Mouse (Mus musculus) embryonic fibroblast, embryonic 13.5 days (primary cell): ENCODE results near the gene Gdnf. TPM values are rescaled to one million over a fixed set of nuclear protein-coding genes. Genes with fewer than 3 reads are reported as not detected.
A peak's percentile ranks its signal among the peaks of the same experiment; 100 is the strongest.

Experiments used
- H3K27ac ChIP-seq: 2 replicates; pipeline ENCODE4 v1.5.1; 2012; ENCODE audit warnings: low read length, control low read depth, inconsistent platforms; ENCODE audit not compliant: insufficient read depth
- H3K4me1 ChIP-seq: 2 replicates; pipeline ENCODE4 v1.6.1; 2011; ENCODE audit warnings: low read length; ENCODE audit not compliant: control insufficient read depth, insufficient read depth
- H3K4me3 ChIP-seq: 2 replicates; pipeline ENCODE4 v1.5.1; 2011; ENCODE audit warnings: mild to moderate bottlenecking, control low read depth, low read length; ENCODE audit not compliant: insufficient read depth
- CTCF ChIP-seq: IDR thresholded peaks from 2 replicates; pipeline ENCODE4 v1.5.1; 2011; ENCODE audit warnings: mild to moderate bottlenecking, control low read depth, low read length, moderate library complexity, borderline replicate concordance; ENCODE audit not compliant: insufficient read depth
- POLR2A ChIP-seq: IDR thresholded peaks from 2 replicates; pipeline ENCODE4 v1.6.1; 2011; ENCODE audit warnings: low read depth, mild to moderate bottlenecking, control low read depth, low read length, moderate library complexity
- polyA plus RNA-seq: library from polyadenylated mRNA; stranded (reverse); fragments of >200 nt; gene quantifications from 2 replicates; pipeline ENCODE4 v1.2.4, GENCODE M21; 2011; ENCODE audit warnings: low read depth; ENCODE audit not compliant: missing spikeins, insufficient read length

Gdnf gene
- polyA plus RNA-seq, result 1.2 and 1.3 TPM in 2 replicates

DNA sequence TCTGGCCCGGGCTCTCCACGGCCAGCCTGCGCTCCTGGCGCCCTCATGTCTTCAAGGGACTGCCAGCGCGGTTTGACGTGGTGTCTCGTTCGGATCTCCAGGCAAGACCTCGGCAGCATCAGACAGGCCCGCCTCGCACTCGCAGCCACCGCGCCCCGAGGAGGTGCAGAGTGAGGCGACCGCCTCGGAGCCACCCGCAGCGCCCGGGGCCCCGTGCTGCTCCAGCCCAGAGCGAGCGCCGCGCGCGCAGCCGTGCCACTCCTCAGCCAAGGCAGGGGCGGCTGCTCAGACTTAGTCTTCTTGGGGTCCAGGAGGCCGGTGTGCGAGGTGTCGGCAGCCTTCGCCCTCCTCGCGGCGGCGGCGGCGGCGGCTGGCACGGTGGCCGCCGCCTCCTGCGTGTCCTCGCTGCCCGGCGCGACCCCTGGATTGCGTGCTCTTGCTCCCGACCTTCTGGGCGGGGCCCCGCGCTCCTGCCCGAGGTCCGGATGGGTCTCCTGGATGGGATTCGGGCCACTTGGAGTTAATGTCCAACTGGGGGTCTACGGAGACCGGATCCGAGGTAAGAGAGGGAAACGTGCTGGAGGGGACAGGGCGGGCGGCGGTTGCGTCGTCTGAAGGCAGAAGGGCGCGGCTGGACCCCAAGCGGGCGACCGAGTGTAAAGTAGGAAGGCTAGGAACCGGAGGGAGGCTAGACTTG is at the start of gene Gdnf:
Gdnf (plus strand) TSS at position 291 of the 697 bp plus-strand sequence.
- H3K4me1 ChIP-seq, result no peaks in the 10 kb centered on the region
- H3K4me3 ChIP-seq, result peak within 1 kb of the TSS; percentile 29
- no peak for TF ChIP-seq POLR2A
- no peak for TF ChIP-seq CTCF
- no peak within 1 kb of the TSS for H3K27ac ChIP-seq

DNA sequence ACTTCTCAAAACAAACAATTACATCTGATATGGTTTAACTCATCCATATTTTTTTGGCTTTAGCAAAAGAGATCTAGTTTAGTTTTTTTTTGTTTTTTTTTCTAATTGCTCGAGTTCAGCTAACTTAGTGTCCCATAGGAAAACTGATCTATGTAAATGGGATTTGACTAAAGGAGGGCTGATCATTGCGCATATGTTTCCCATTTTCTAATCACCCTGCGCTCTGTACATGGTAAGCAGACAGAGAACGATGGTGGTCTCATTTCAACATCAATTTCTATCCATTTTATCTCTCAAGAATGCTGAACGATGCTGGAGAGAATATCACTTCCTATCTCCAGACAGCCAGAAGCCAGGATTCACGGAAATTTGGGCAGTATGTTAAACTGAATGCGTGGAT is 43.5 kb upstream of the Gdnf start:
- H3K4me1 ChIP-seq, result no peaks in the 10 kb centered on the region
- no peak overlapping the region for H3K4me3 ChIP-seq
- no peak for TF ChIP-seq POLR2A
- no peak for TF ChIP-seq CTCF
- no peak overlapping the region for H3K27ac ChIP-seq

DNA sequence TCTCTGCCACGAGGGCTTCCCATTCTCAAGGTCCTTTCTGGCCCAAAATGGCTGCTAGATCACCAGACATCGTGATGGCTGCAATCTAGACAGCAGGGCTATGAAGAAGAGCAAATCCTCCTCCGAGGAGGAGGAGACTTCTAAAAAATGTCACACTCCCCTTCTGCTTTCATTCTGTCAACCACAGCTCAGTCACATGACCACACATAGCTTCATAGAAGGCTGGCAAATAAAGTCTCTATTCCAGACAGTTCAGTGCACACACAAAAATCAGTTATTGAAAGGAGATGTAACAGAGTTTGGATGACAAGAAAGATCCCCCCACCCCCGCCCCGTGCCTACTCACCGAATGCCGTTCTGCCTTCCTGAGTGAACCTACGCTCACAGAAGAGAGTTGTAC is 37.7 kb upstream of the Gdnf start:
- Histone ChIP-seq H3K4me1 (no peaks in the 10 kb centered on the region), H3K27ac (no peak overlapping the region), H3K4me3 (no peak overlapping the region)
- TF ChIP-seq POLR2A (no peak), CTCF (no peak)

DNA sequence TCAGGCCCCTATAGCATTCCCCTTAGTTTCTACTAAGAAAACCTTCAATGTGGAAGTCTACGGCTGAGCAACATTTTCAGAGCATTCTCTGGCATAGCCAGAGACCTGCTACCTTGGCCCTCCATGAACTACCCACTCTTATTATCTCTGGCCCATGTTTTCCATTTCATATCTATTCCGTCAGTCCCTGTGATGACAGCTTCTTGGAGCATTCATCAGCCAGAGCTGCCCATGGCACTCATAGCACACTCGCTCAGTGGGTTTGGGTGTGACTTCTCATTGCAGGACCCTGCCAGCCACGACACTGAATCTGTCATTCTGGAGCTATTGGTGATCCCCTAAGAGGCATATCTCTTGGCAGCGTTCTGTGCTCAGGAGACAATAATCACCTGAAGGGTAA is 29.1 kb upstream of the Gdnf start:
- TF ChIP-seq CTCF (no peak), POLR2A (no peak)
- H3K4me3 ChIP-seq, result no peak overlapping the region
- no peaks in the 10 kb centered on the region for H3K4me1 ChIP-seq
- no peak overlapping the region for H3K27ac ChIP-seq

DNA sequence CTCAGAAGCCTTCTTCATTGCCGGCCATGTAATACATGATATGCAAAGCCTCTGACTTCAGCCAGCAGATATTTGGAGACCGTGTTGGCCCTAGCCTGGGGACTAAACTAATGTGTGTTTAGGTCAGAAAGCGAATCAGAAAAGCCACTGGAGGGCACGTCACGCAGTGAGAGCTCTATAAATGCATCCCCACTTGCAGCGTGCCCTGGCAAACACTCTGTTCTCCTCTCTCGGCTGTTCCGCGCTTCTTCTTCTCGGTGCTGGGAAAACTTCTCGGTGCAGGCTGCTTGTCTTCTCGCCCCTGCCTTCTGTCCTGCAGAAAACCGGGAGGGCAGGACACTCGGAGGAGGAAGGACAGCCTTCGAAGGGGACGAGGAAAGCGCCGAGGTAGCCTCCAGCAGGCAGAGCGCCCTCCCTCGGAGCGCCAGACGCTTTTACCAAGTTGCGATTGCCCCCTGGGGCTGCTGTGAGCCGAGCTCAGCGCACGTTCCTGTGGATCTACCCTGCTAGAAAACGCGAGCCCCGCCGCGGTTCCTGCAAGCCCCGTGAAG is 730 bp upstream of the Gdnf start:
- H3K4me1 ChIP-seq, result no peaks in the 10 kb centered on the region

DNA sequence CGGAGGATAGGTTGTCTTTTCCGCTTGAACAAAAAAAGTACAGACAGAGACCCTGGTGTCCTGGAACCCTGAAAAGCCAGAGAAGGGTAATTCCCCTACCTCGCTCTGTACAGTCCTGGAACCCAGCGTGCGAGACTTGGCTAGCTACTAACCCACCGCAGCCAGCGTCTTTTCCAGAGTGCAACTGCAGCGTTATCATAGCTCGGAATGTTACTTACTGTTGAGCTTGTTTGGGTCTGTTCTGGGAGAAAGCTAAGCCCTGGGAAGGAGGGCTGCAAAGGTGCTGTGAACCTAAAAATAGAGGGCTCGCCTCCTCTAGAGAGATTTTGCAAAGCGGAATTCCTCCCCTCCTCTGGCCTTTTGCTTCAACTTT is 593 bp downstream of the Gdnf start:
- Histone ChIP-seq H3K4me1 (no peaks in the 10 kb centered on the region), H3K27ac (no peak overlapping the region), H3K4me3 (peak overlapping the region; percentile 29)
- TF ChIP-seq POLR2A (no peak), CTCF (no peak)

More for the DNA sequence above, 730 bp upstream of the Gdnf start:
- TF ChIP-seq CTCF, result peak; percentile 40; the same call in 1 of the 2 replicates
- peak; percentile 82 for TF ChIP-seq POLR2A
- peak overlapping the region; percentile 29 for H3K4me3 ChIP-seq
- no peak overlapping the region for H3K27ac ChIP-seq

DNA sequence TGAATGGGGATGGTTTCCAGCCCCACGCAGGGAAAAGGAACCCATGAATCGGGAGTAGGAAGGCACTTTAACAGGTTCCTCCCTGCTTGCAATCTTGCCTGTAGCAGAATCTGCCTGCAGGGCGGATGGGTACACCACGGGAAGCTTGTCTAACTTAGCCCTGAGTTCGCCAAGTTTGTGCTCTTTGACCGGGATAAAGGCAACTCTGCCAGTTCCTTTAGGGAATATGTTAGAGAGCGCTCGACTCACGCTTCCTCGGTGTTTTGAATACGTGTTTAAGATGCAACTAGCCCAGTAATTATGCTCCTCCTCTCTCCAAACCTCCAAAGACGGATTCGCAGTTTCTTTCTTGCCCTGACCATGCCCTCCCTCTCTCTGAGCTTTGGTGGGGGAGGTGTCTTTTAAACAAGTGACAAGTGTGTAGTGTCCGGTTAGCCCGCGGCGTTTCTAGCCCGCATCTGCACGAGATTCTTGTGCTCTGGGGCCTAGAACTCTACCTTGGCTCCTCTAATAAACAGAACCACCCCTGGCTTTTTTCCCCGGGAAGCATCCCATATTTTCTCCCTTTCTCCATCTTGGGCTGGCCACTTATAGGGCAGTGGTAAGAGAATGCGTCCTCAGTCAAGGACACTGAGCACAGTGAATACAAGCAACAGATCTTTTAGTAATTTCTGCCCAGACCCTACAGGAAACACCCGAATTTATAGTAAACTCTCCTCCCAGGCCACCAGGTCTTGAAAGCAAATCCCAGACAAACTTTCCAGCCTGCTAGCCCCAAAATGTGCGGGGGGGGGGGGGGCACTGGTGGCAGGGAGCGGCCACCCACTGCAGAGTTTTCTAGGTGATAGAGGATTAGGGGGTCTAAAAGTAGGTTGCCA is 1.4 kb downstream of the Gdnf start:
- TF ChIP-seq CTCF (no peak), POLR2A (no peak)
- Histone ChIP-seq H3K4me1 (no peaks in the 10 kb centered on the region), H3K27ac (no peak overlapping the region), H3K4me3 (peak overlapping the region; percentile 29)

DNA sequence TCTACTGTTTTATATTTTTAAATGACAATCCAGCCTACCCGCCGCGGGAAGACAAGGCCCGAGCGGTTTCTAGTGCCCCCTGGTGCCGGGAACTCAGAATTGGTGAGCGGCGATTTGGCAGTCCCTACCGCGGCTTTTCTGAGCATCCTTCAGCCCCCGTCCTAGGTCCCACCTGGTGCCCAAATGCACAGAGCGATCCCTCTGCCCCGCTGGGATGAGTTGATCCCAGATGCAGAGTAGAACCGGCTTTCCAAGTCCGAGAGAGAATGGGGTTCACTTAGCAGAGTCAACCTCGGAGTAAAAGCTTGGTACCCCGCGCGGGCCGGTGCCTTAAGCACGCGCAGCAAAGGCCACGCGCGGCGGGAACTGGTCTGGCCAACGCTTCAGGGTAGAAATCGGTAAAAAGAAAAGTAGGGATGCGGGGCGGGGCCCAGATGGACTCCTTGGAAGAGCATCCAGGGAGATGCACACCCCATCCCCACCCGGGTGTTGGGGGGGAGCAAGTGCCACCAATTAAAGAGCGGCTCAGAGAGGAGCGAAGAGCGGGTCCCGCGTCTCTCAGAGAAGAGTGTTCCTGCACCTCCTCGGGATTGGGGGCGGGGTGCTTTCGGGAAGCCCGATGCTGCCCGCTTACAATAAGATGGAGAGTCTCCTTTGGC is 2.4 kb downstream of the Gdnf start:
- no peak overlapping the region for H3K27ac ChIP-seq
- H3K4me1 ChIP-seq, result no peaks in the 10 kb centered on the region
- H3K4me3 ChIP-seq, result peak overlapping the region; percentile 47
- TF ChIP-seq CTCF (0 out of 2 replicates have a peak, but pooled peaks have one; percentile 15), POLR2A (no peak)
